Mouse (Mus musculus): ENCODE results near the gene Nlgn1. TPM values are rescaled to one million over a fixed set of nuclear protein-coding genes. Genes with fewer than 3 reads are reported as not detected.
A peak's percentile ranks its signal among the peaks of the same experiment; 100 is the strongest.

Nlgn1 gene
- total RNA-seq (2017), result not detected in 2 replicates

DNA sequence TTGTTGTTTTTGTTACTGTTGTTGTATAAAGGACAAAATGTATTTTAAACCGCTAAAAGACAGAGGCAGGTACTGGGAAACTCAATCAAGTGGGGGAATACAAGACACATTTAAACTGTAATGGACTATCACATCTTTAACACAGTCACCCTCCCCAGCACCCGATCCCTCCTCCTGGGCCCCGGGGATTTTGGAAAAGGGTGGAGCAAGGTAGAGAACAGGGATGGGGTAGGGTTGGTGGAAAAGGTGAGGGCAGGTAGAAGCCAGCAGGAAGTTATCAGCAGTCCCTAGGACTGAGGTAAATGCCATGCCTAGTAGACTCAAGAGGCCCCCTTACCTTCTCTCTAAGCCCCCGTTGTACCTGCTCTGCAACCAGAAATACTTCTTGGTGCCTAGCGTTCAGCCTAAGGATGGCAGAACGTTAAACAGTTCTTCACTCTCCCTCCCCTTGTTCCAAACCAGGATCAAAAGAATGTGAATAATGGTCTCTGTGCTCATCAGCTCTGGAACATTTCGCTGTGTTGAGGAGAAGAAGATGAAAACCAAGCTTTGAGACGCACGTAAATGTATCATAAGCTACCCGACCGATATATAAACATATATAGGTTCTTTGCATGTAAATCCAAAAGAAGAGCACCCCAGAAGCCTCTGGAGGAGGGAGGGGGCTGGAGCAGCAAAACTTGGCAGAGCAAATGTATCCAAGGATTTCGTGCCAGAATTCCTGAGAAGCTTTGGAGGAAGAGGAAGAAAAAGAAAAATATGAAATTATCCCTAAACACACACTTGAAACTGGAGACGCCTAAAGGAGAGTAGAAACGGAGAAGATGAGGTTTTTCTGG is at the start of gene Nlgn1:
Gene Nlgn1, minus strand, starts transcription at position 61 of the 839 bp plus-strand sequence.
- no peak for ATAC-seq (replicated peaks in 1 of 2; ENCODE audit: insufficient read depth in 1 of 2, low FRiP score in 2 of 2, low TSS enrichment in 1 of 2, low read depth in 1 of 2, poor library complexity in 2 of 2, severe bottlenecking in 2 of 2)

DNA sequence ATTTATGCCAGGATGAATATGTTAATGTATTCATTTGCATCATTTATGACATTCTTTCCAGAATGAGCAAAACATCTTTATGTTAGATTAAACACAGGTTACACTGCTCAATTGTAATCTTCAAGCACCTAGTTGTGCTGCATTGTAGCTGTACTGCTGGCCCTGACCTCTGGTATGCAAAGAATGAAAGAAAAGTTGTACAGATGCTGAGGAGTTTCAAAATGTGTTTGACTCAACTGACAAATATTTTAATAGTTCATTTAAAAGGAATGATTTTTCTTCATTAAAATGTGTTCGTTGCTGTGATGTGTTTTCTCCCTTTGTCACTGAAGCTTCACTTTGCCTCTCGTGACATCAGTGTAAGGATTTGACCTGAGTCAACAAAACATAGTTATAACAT is 46.0 kb upstream of the Nlgn1 start:
- ATAC-seq (replicated peaks in 1 of 2; ENCODE audit: insufficient read depth in 1 of 2, low FRiP score in 2 of 2, low TSS enrichment in 1 of 2, low read depth in 1 of 2, poor library complexity in 2 of 2, severe bottlenecking in 2 of 2), result no peak

DNA sequence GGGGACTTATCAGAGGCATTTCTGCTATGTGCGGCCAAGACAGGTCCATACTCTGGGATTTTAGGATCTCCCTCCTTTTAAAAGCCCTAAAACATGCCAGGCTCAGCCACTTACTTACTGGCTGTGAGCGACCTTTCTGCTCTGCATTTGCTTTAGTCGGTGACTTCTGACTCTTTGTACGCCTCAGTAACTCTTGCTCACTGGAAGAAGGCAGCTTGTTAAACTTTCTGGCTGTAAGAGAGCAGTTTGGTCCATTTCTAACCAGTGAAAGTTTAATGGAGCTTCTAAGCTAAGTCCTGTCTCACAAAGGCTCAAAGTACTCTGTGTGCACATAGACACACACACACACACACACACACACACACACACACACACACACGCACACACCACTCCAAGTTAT is 22.8 kb upstream of the Nlgn1 start:
- ATAC-seq (replicated peaks in 1 of 2; ENCODE audit: insufficient read depth in 1 of 2, low FRiP score in 2 of 2, low TSS enrichment in 1 of 2, low read depth in 1 of 2, poor library complexity in 2 of 2, severe bottlenecking in 2 of 2), result no peak

- ATAC-seq (replicated peaks in 1 of 2; ENCODE audit: insufficient read depth in 1 of 2, low FRiP score in 2 of 2, low TSS enrichment in 1 of 2, low read depth in 1 of 2, poor library complexity in 2 of 2, severe bottlenecking in 2 of 2), result no peak
Measured at GRCm38 (mm10) chr3:26354483-26355030, 22.3 kb upstream of the Nlgn1 start.

DNA sequence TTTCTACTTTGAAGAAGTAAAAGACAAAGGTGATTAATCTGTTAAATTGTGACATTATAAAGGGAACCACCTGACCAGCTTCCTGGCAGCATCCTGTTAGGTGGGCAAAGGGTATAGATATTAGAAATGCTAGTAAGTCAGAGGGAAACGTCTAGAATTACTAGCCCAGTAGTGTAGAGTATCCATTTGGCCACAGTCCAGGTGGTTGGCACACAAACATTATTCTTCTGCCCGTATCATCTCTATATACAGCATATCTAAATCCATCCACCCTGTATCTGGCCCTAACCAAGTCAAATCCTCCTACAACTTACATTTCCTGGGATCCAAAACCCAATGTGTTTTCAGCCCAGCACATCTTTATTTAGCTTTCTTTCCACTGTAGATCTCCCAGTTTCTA is 5.2 kb upstream of the Nlgn1 start:
- no peak for ATAC-seq (replicated peaks in 1 of 2; ENCODE audit: insufficient read depth in 1 of 2, low FRiP score in 2 of 2, low TSS enrichment in 1 of 2, low read depth in 1 of 2, poor library complexity in 2 of 2, severe bottlenecking in 2 of 2)

DNA sequence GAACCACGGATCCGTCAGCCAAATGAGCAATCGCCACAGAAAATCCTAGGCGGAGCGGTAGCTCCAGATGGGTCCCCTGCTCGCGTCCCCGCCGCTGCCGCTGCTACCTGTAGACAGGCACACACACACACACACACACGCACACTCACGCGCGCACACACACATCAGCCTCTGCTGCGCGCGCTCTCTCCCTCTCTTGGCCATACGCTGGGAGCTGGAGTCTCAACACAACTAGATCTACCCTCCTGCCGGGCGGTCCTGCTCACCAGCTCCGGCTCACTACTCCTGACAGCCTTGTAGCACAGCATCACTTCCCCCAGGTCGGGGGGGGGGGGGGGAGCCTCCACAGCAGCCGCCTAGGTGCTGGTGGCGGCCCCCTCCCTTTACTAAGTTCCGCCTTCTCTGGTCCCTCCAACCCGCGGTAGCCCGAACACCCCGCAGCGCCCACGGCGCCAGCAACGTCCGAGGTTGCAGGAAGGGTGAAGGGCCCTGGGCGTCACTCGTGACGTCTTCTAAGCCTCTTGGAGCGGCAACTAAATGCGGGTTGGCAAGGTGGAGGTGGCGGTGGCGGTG is 1.1 kb upstream of the Nlgn1 start:
- peak; percentile 43 to 50; a peak in 3 of 4 replicates for ATAC-seq (replicated peaks in 1 of 2; ENCODE audit: insufficient read depth in 1 of 2, low FRiP score in 2 of 2, low TSS enrichment in 1 of 2, low read depth in 1 of 2, poor library complexity in 2 of 2, severe bottlenecking in 2 of 2)

DNA sequence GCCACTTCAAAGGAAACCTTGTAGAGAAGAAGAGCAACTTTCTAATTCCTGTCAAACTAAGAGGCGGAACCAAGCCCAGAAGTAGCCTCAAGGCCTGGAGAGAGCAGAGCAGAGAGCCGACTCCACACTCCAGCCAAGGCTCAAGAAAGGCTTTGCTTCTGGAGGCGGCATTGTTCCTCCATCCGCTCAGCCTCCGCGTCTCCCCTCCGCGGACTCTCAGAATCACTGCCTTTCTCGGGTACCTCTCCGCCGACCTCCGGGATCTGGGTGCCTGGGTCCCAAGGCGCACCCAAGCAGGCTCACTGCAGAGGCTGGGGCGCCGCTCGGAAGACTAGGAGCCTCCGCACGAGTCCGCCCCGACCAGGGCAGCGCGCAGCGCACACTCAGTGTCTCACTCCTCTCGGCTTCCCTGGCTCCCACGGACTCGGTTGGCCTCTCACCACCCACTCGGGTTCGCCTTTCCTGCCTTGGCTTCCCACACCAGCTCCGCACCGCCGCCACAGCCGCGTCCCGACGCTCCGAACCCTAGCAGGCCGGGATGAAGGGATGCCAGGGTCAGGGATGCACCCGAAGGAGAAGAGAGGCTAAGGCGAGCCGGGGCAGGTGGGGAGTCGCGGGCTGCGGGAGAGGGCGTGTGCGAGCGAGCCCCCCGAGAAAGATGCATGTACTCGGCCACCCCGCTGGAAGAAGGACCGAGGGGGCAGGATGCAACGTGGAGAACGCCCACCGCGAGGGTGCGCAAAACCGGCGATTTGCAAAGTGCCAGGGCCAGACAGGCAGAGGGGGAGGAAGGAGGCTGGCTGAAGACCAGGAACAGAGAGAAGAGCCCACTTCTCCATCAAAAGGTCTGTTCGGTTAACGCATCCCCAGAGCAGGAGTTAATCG is 841 bp downstream of the Nlgn1 start:
- peak in 1 of 2 experiments; percentile 26; a peak in 1 of 4 replicates for ATAC-seq (replicated peaks in 1 of 2; ENCODE audit: insufficient read depth in 1 of 2, low FRiP score in 2 of 2, low TSS enrichment in 1 of 2, low read depth in 1 of 2, poor library complexity in 2 of 2, severe bottlenecking in 2 of 2)

- ATAC-seq (replicated peaks in 1 of 2; ENCODE audit: insufficient read depth in 1 of 2, low FRiP score in 2 of 2, low TSS enrichment in 1 of 2, low read depth in 1 of 2, poor library complexity in 2 of 2, severe bottlenecking in 2 of 2), result no peak
Measured at GRCm38 (mm10) chr3:26330863-26331176, 1.4 kb downstream of the Nlgn1 start.

- no peak for ATAC-seq (replicated peaks in 1 of 2; ENCODE audit: insufficient read depth in 1 of 2, low FRiP score in 2 of 2, low TSS enrichment in 1 of 2, low read depth in 1 of 2, poor library complexity in 2 of 2, severe bottlenecking in 2 of 2)
Measured at GRCm38 (mm10) chr3:26330019-26330418, 2.2 kb downstream of the Nlgn1 start.

GRCm38 (mm10) chr3:26324510-26324909 is 7.8 kb downstream of the Nlgn1 start:
- no peak for ATAC-seq (replicated peaks in 1 of 2; ENCODE audit: insufficient read depth in 1 of 2, low FRiP score in 2 of 2, low TSS enrichment in 1 of 2, low read depth in 1 of 2, poor library complexity in 2 of 2, severe bottlenecking in 2 of 2)

DNA sequence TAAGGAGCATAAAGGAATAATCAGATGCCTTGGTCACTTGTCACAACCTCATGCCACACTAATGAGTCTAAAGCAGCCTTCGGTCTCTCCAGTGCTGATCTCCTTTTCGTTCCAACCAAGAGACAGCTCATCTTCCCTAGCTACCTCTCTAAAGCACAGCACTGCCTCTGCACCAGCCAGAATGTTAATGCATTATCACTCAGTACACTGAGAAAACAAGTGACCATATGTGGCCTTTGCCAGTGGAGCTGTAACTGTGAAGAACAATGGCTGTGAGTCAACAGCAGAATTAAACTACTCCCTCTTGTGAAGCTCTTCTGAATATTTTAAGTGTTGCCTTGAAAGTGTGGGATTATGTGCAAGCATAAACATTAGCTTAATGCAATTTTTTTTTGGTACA is 14.9 kb downstream of the Nlgn1 start:
- ATAC-seq (replicated peaks in 1 of 2; ENCODE audit: insufficient read depth in 1 of 2, low FRiP score in 2 of 2, low TSS enrichment in 1 of 2, low read depth in 1 of 2, poor library complexity in 2 of 2, severe bottlenecking in 2 of 2), result no peak

DNA sequence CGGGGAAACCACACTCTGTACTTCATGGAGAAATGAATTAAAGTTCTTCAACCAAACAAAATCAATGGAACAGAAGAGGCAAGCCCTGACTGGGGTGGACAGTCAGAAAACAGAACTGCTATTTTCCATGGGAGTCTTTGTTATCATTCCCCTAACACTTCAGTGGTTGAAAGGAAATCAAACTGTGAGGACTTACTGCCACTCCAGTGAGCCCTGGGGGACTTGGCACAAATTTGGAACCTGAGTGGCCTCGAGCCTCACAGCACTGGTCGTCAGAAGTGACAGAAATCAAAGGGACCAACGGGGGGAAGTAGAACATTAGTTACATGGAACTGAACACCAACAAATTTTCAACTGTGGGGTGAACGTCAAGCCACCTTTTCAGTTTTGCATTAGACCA is 34.4 kb downstream of the Nlgn1 start:
- ATAC-seq (replicated peaks in 1 of 2; ENCODE audit: insufficient read depth in 1 of 2, low FRiP score in 2 of 2, low TSS enrichment in 1 of 2, low read depth in 1 of 2, poor library complexity in 2 of 2, severe bottlenecking in 2 of 2), result no peak

GRCm38 (mm10) chr3:26270894-26271795 is 61.1 kb downstream of the Nlgn1 start:
- no peak for ATAC-seq (replicated peaks in 1 of 2; ENCODE audit: insufficient read depth in 1 of 2, low FRiP score in 2 of 2, low TSS enrichment in 1 of 2, low read depth in 1 of 2, poor library complexity in 2 of 2, severe bottlenecking in 2 of 2)

- ATAC-seq (replicated peaks in 1 of 2; ENCODE audit: insufficient read depth in 1 of 2, low FRiP score in 2 of 2, low TSS enrichment in 1 of 2, low read depth in 1 of 2, poor library complexity in 2 of 2, severe bottlenecking in 2 of 2), result no peak
Measured at GRCm38 (mm10) chr3:26246564-26246963, 85.7 kb downstream of the Nlgn1 start.

DNA sequence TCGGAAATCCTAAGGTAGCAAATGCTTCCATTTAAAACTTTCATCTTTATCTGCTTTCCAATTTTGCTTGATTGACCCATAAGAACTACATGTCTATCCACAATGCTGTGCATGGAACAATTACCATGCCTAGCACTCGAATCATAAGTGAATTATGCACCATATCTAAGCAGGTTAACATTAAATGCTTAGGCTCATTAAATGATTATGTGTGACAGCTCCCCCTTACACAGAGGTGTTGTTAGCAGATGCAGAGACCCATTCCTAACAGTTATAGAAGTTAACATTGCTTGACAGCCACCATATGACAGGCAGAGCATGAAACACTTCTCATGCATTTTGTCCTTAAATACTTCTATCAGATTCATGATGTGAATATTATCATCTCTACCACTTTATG is 89.0 kb downstream of the Nlgn1 start:
- no peak for ATAC-seq (replicated peaks in 1 of 2; ENCODE audit: insufficient read depth in 1 of 2, low FRiP score in 2 of 2, low TSS enrichment in 1 of 2, low read depth in 1 of 2, poor library complexity in 2 of 2, severe bottlenecking in 2 of 2)

GRCm38 (mm10) chr3:26230006-26230405 is 102.3 kb downstream of the Nlgn1 start:
- no peak for ATAC-seq (replicated peaks in 1 of 2; ENCODE audit: insufficient read depth in 1 of 2, low FRiP score in 2 of 2, low TSS enrichment in 1 of 2, low read depth in 1 of 2, poor library complexity in 2 of 2, severe bottlenecking in 2 of 2)

DNA sequence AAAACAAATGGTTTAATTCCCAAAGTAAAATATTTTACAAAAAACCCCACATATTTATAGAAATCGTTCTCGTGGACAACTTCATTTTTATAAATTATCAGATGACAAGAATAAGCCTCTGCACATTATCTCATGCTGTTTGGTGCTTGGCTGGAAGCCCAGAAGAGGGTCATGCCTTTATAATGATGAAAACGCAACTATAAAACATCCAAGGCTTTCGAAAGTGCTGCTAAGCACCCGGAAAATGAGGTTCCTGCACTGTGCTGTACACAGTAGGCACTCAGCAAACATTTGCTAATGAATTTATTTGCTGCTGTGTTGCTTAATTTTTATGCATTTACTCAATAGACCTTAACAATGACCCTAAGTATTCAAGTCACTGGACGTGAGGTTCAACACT is 103.4 kb downstream of the Nlgn1 start:
- no peak for ATAC-seq (replicated peaks in 1 of 2; ENCODE audit: insufficient read depth in 1 of 2, low FRiP score in 2 of 2, low TSS enrichment in 1 of 2, low read depth in 1 of 2, poor library complexity in 2 of 2, severe bottlenecking in 2 of 2)
